Mouse (Mus musculus) stomach, adult 2 months (tissue): ENCODE data around the gene Katnal1. TPM values are rescaled to one million over a fixed set of nuclear protein-coding genes. Genes with fewer than 3 reads are reported as not detected.

Experiments
- polyA plus RNA-seq: library from polyadenylated mRNA; depleted of rRNA; stranded (reverse); fragments of >200 nt; gene quantifications from 2 replicates; pipeline ENCODE4 v1.2.3, GENCODE M21; 2012; rRNA removed

Katnal1 gene
- 0.53 and 0.94 TPM in 2 replicates for polyA plus RNA-seq

GRCm38 (mm10) chr5:148929116-148929449, at the start of gene Katnal1:
TSS of gene Katnal1 (minus strand) at chr5:148929320.

Other genes starting within 250 kb of the Katnal1 start
- gene Gm42791, start 65.8 kb upstream of the Katnal1 start, polyA plus RNA-seq, result not detected in 2 replicates